Mouse (Mus musculus) kidney, embryonic 15.5 days (tissue): Measurements from ENCODE around the gene Psd. TPM values are rescaled to one million over a fixed set of nuclear protein-coding genes. Genes with fewer than 3 reads are reported as not detected.
A peak's percentile ranks its signal among the peaks of the same experiment; 100 is the strongest.

ENCODE experiments used
- ATAC-seq: fragments of 200-750 bp; cut with Nextera tagmentation; replicated peaks from 2 replicates; pipeline ENCODE4 v1.8.0; 2017; ENCODE audit warnings: moderate TSS enrichment; ENCODE audit not compliant: low FRiP score
- H3K27ac ChIP-seq: fragments of 300-500 bp; sonication (generic); 2 replicates; pipeline ENCODE4 v1.5.1; 2015; ENCODE audit warnings: mild to moderate bottlenecking, inconsistent platforms
- H3K27me3 ChIP-seq: fragments of 300-500 bp; sonication (generic); 2 replicates; pipeline ENCODE4 v1.6.1; 2015; ENCODE audit warnings: inconsistent platforms
- H3K36me3 ChIP-seq: fragments of 300-500 bp; sonication (generic); 2 replicates; pipeline ENCODE4 v1.6.1; 2015; ENCODE audit warnings: inconsistent platforms
- H3K4me1 ChIP-seq: fragments of 300-500 bp; sonication (generic); 2 replicates; pipeline ENCODE4 v1.6.1; 2015; ENCODE audit warnings: inconsistent platforms
- H3K4me2 ChIP-seq: fragments of 300-500 bp; sonication (generic); 2 replicates; pipeline ENCODE4 v1.6.1; 2015; ENCODE audit warnings: moderate library complexity, mild to moderate bottlenecking, inconsistent platforms
- H3K4me3 ChIP-seq: fragments of 300-500 bp; sonication (generic); replicated peaks from 2 replicates; pipeline ENCODE4 v1.5.1; 2015; ENCODE audit warnings: mild to moderate bottlenecking, inconsistent platforms
- H3K9ac ChIP-seq: fragments of 300-500 bp; sonication (generic); 2 replicates; pipeline ENCODE4 v1.6.1; 2015; ENCODE audit warnings: mild to moderate bottlenecking, inconsistent platforms
- H3K9me3 ChIP-seq: fragments of 300-500 bp; sonication (generic); replicated peaks from 2 replicates; pipeline ENCODE4 v1.6.1; 2016; ENCODE audit warnings: inconsistent platforms
- WGBS: fragments of 180-500 bp; shearing (Covaris S2); methylation state at CpG from one replicate; pipeline ENCODE4 v1.1.7; 2015; ENCODE audit warnings: mixed read lengths; 5-methylcytosine and 5-hydroxymethylcytosine counted together
- polyA plus RNA-seq: library from polyadenylated mRNA; unstranded; fragments of >200 nt; fragmentation: Nextera tagmentation; extraction: Ambion mirVana; gene quantifications from 2 replicates; pipeline ENCODE4 v1.2.1, GENCODE M21; 2015

Gene Psd
- polyA plus RNA-seq, 1 experiment from 2014 or later = 7.2 TPM

GRCm38 (mm10) chr19:46324366-46324765 lies 2.6 kb downstream of the Psd start:
- H3K4me2 ChIP-seq = no peak overlapping the region
- H3K9ac ChIP-seq = no peak overlapping the region
- peaks cover 31% of the 10 kb centered on the region for H3K4me1 ChIP-seq
- H3K9me3 ChIP-seq = no peaks in the 10 kb centered on the region
- H3K27ac ChIP-seq = no peak overlapping the region
- H3K27me3 ChIP-seq = peaks cover 82% of the 10 kb centered on the region
- H3K36me3 ChIP-seq = no peaks in the 10 kb centered on the region
- 68% methylated on average over 11 of the region's 11 CpGs for WGBS
- no peak overlapping the region for H3K4me3 ChIP-seq
- no peak for ATAC-seq

- peaks cover 31% of the 10 kb centered on the region for H3K4me1 ChIP-seq
- H3K9me3 ChIP-seq = no peaks in the 10 kb centered on the region
- H3K4me3 ChIP-seq = no peak overlapping the region
- no peak overlapping the region for H3K9ac ChIP-seq
- H3K36me3 ChIP-seq = no peaks in the 10 kb centered on the region
- ATAC-seq = no peak
- no peak overlapping the region for H3K4me2 ChIP-seq
- peaks cover 88% of the 10 kb centered on the region for H3K27me3 ChIP-seq
- 61% methylated on average over 5 of the region's 5 CpGs for WGBS
- no peak overlapping the region for H3K27ac ChIP-seq
Measured at GRCm38 (mm10) chr19:46323716-46324115, 3.2 kb downstream of the Psd start.

- H3K36me3 ChIP-seq = no peaks in the 10 kb centered on the region
- no peak overlapping the region for H3K4me3 ChIP-seq
- 79% methylated on average over 13 of the region's 13 CpGs for WGBS
- no peak overlapping the region for H3K9ac ChIP-seq
- H3K4me1 ChIP-seq = peaks cover 36% of the 10 kb centered on the region
- no peak overlapping the region for H3K27ac ChIP-seq
- H3K27me3 ChIP-seq = peaks cover 95% of the 10 kb centered on the region
- H3K9me3 ChIP-seq = no peaks in the 10 kb centered on the region
- H3K4me2 ChIP-seq = no peak overlapping the region
- ATAC-seq = no peak
Measured at GRCm38 (mm10) chr19:46322996-46323572, 3.9 kb downstream of the Psd start.

GRCm38 (mm10) chr19:46322144-46322995 lies 4.6 kb downstream of the Psd start:
- Histone ChIP-seq H3K4me2 (no peak overlapping the region), H3K27me3 (peaks cover 100% of the 10 kb centered on the region), H3K27ac (no peak overlapping the region), H3K9me3 (no peaks in the 10 kb centered on the region), H3K36me3 (no peaks in the 10 kb centered on the region), H3K9ac (no peak overlapping the region), H3K4me1 (peaks cover 38% of the 10 kb centered on the region), H3K4me3 (no peak overlapping the region)
- WGBS = 58% methylated on average over 11 of the region's 11 CpGs
- no peak for ATAC-seq

GRCm38 (mm10) chr19:46321101-46321943 lies 5.6 kb downstream of the Psd start:
- no peak overlapping the region for H3K4me3 ChIP-seq
- no peaks in the 10 kb centered on the region for H3K9me3 ChIP-seq
- ATAC-seq = no peak
- peaks cover 100% of the 10 kb centered on the region for H3K27me3 ChIP-seq
- no peak overlapping the region for H3K27ac ChIP-seq
- H3K4me1 ChIP-seq = peaks cover 34% of the 10 kb centered on the region
- 31% methylated on average over 6 of the region's 6 CpGs for WGBS
- no peak overlapping the region for H3K9ac ChIP-seq
- H3K4me2 ChIP-seq = no peak overlapping the region
- no peaks in the 10 kb centered on the region for H3K36me3 ChIP-seq

GRCm38 (mm10) chr19:46320076-46320785 lies 6.7 kb downstream of the Psd start:
- Histone ChIP-seq H3K4me3 (no peak overlapping the region), H3K27me3 (peaks cover 100% of the 10 kb centered on the region), H3K36me3 (no peaks in the 10 kb centered on the region), H3K4me1 (peaks cover 33% of the 10 kb centered on the region), H3K4me2 (no peak overlapping the region), H3K9me3 (no peaks in the 10 kb centered on the region), H3K27ac (no peak overlapping the region), H3K9ac (no peak overlapping the region)
- ATAC-seq = no peak
- WGBS = 82% methylated on average over 8 of the region's 8 CpGs

- 10% methylated on average over 16 of the region's 16 CpGs for WGBS
- H3K4me1 ChIP-seq = peaks cover 42% of the 10 kb centered on the region
- ATAC-seq = 0 out of 2 replicates have a peak, but pooled peaks have one; percentile 18
Measured at GRCm38 (mm10) chr19:46318586-46319378, 8.2 kb downstream of the Psd start.

GRCm38 (mm10) chr19:46318031-46318471 lies 8.9 kb downstream of the Psd start:
- peaks cover 100% of the 10 kb centered on the region for H3K27me3 ChIP-seq
- H3K4me3 ChIP-seq = peak overlapping the region; percentile 48
- no peak overlapping the region for H3K27ac ChIP-seq
- H3K36me3 ChIP-seq = no peaks in the 10 kb centered on the region
- H3K4me2 ChIP-seq = peak overlapping the region; percentile 81
- no peaks in the 10 kb centered on the region for H3K9me3 ChIP-seq
- peak overlapping the region; percentile 4; the same call in 1 of the 2 replicates for H3K9ac ChIP-seq
- ATAC-seq = no peak
- WGBS = 3% methylated on average over 21 of the region's 42 CpGs
- peaks cover 42% of the 10 kb centered on the region for H3K4me1 ChIP-seq

More at GRCm38 (mm10) chr19:46318586-46319378, 8.2 kb downstream of the Psd start:
- peak overlapping the region; percentile 81 for H3K4me2 ChIP-seq
- H3K36me3 ChIP-seq = no peaks in the 10 kb centered on the region
- no peak overlapping the region for H3K27ac ChIP-seq
- H3K4me3 ChIP-seq = peak overlapping the region; percentile 48; the same call in 1 of the 2 replicates
- no peak overlapping the region for H3K9ac ChIP-seq
- no peaks in the 10 kb centered on the region for H3K9me3 ChIP-seq
- H3K27me3 ChIP-seq = peaks cover 100% of the 10 kb centered on the region

GRCm38 (mm10) chr19:46317546-46317885 lies 9.4 kb downstream of the Psd start:
- H3K9me3 ChIP-seq = no peaks in the 10 kb centered on the region
- H3K4me1 ChIP-seq = peaks cover 42% of the 10 kb centered on the region
- no peak for ATAC-seq
- peak overlapping the region; percentile 48 for H3K4me3 ChIP-seq
- H3K9ac ChIP-seq = peak overlapping the region; percentile 4; the same call in 1 of the 2 replicates
- H3K27ac ChIP-seq = no peak overlapping the region
- under 1% methylated on average over 48 of the region's 48 CpGs for WGBS
- H3K27me3 ChIP-seq = peaks cover 100% of the 10 kb centered on the region
- H3K4me2 ChIP-seq = peak overlapping the region; percentile 81
- H3K36me3 ChIP-seq = no peaks in the 10 kb centered on the region; the same call in 1 of the 2 replicates

- no peak for ATAC-seq
- peaks cover 42% of the 10 kb centered on the region for H3K4me1 ChIP-seq
- peaks cover 1% of the 10 kb centered on the region; the same call in 1 of the 2 replicates for H3K36me3 ChIP-seq
- peak overlapping the region; percentile 81 for H3K4me2 ChIP-seq
- peaks cover 97% of the 10 kb centered on the region for H3K27me3 ChIP-seq
- WGBS = 30% methylated on average over 15 of the region's 15 CpGs
- peak overlapping the region; percentile 4; the same call in 1 of the 2 replicates for H3K9ac ChIP-seq
- H3K4me3 ChIP-seq = peak overlapping the region; percentile 48
- H3K9me3 ChIP-seq = no peaks in the 10 kb centered on the region
- no peak overlapping the region for H3K27ac ChIP-seq
Measured at GRCm38 (mm10) chr19:46316846-46317545, 10.0 kb downstream of the Psd start.
